Mouse (Mus musculus) E14TG2a.4 (cell line): ENCODE measurements at regions not wholly inside any gene's neighbourhood (a gene's known extent, or its start where the extent isn't known, plus 50 kb on each side); places are given as distances from the start of the nearest gene placed in this dataset.

Source experiments
- H3K27me3 ChIP-seq: 2 replicates; pipeline ENCODE4 v1.6.1; 2014; ENCODE audit warnings: low read length, control low read depth; ENCODE audit not compliant: insufficient read depth
- H3K36me3 ChIP-seq: 2 replicates; pipeline ENCODE4 v1.6.1; 2014; ENCODE audit warnings: low read length, control low read depth; ENCODE audit not compliant: insufficient read depth
- H3K4me1 ChIP-seq: replicated peaks from 2 replicates; pipeline ENCODE4 v1.6.1; 2014; ENCODE audit warnings: low read depth, low read length, control low read depth
- H3K4me3 ChIP-seq: replicated peaks from 2 replicates; pipeline ENCODE4 v1.5.1; 2014; ENCODE audit warnings: mild to moderate bottlenecking, low read length
- H3K9me3 ChIP-seq: 2 replicates; pipeline ENCODE4 v1.6.1; 2014; ENCODE audit warnings: low read length, control low read depth
- CTCF ChIP-seq: conservative IDR thresholded peaks from 2 replicates; pipeline ENCODE4 v1.5.1; 2014; ENCODE audit warnings: low read length
- NANOG ChIP-seq: IDR thresholded peaks from 2 replicates; pipeline ENCODE4 v1.6.1; 2014; ENCODE audit warnings: borderline replicate concordance, low read length, mixed read lengths
- POU5F1 ChIP-seq: IDR thresholded peaks from 2 replicates; pipeline ENCODE4 v1.6.1; 2014; ENCODE audit warnings: low read length, borderline replicate concordance

DNA sequence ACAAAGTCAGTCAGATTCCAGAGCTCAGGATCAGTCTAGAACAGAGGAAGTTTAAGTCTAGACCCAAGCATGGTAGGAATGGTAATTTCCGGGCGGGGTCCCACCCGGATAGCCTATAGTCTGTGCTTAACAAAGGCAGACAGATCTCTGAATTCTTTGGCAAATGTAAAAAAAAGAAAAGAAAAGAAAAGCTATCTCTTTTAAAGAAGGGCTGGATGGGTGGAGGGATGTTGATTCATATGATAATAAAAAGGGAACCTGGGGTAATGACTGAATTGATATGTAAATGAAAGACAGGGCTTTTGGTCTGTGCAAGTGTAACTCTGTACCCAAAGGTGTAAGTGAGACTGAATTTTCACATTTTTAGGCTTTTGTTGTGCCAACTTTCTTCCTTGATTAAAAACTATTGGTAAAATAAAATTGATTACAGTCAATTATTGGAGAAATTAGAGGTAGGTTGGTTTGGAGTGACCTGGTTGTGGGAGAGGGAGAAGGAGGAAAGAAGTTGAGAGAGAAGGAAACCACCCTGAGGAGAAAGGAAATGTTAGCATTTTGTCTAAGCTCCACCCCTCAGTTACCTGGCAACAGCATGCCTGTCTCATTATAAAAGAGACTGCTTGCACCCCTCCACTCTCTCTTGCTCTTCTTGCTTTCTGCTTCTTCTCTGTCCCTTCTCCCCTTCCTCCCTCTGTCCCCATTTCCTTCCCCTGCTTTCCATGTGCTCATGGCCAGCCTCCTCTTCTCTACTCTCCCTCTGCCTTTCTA lies 259.3 kb upstream of the Crbn start:
- Histone ChIP-seq H3K9me3 (peaks cover 54% of the 10 kb centered on the region), H3K4me1 (no peaks in the 10 kb centered on the region), H3K36me3 (no peaks in the 10 kb centered on the region), H3K27me3 (no peaks in the 10 kb centered on the region), H3K4me3 (no peak overlapping the region)
- TF ChIP-seq CTCF: no peak
- no peak for TF ChIP-seq NANOG
- TF ChIP-seq POU5F1: no peak

DNA sequence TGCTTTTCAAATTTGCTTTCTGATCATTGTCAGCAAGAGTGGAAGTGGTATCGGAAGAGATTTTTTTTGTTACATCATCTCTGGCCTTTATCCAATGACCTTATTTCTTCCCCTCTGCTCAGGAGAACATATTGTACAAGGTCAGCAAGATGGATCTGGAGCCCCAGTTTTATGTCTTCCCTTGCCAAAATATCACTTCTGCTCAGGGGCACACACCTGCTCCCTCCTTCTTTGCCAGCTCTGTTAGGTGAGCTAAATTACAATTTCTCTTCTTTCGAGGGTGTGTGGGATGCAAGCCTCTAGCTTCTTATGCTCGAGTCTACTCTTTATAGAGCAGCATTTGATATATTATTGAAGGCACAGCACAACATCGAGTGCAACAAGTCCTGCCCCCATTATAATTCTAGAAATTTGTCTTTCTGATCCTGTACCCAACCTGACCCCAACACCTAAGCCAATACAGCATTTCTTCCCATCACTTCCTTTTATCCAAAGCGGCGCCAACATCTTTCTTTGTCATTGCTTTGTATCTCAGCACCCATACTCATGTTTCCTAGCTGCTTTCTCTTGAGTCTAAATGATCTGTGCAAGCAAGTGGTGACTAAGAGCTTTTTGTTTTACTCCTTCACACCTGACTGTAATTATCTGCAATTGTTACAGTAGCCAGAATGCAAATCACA lies 263.1 kb upstream of the Crbn start:
- TF ChIP-seq CTCF (no peak), POU5F1 (no peak), NANOG (no peak)
- H3K36me3 ChIP-seq: no peaks in the 10 kb centered on the region
- no peak overlapping the region for H3K4me3 ChIP-seq

DNA sequence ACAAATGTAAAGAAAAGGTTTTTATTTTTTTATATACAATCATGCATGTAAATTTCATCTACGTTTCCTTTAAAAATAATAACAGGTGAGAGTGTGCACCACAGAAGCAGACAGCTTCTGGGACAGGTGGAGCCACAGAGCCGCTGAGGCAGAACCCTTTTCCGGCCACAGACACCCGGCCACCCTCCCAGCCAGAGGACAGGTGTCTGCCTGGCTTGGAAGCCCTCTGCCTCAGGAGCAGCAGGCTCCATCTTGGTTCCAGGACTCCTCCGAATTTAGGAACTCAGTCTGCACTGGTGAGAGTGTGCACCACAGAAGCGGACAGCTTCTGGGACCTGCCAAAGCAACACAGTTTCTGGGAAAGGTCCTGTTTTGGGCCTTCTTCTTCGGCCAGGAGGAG lies 270.6 kb upstream of the Crbn start:
- Histone ChIP-seq H3K9me3 (no peaks in the 10 kb centered on the region), H3K36me3 (no peaks in the 10 kb centered on the region), H3K4me3 (no peak overlapping the region), H3K27me3 (no peaks in the 10 kb centered on the region), H3K4me1 (no peaks in the 10 kb centered on the region)
- TF ChIP-seq CTCF: no peak
- no peak for TF ChIP-seq POU5F1
- TF ChIP-seq NANOG: no peak

More for the DNA sequence above, 263.1 kb upstream of the Crbn start:
- Histone ChIP-seq H3K9me3 (peaks cover 38% of the 10 kb centered on the region), H3K27me3 (no peaks in the 10 kb centered on the region), H3K4me1 (no peaks in the 10 kb centered on the region)

DNA sequence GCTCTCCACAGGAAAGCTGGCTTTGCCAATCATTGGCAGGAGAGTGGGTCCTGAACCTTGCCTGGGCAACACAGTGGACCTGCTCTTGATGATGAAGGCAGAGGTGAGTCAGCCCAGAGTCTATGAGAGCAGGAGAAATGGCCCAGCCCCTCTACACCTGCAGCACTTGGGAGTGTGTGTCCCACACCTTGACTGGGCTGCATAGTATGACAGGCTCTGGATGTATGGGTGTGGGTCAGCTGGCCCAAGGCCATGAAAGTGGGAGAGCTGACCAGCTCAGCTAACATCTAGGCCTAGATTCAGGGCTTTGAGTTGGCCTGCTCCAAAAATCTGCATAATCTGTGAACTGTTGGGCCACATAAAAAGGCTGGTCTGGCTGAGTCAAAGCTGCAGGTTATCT lies 292.7 kb upstream of the Crbn start:
- Histone ChIP-seq H3K27me3 (no peaks in the 10 kb centered on the region), H3K4me1 (no peaks in the 10 kb centered on the region), H3K9me3 (no peaks in the 10 kb centered on the region), H3K36me3 (no peaks in the 10 kb centered on the region), H3K4me3 (no peak overlapping the region)
- TF ChIP-seq POU5F1: no peak
- TF ChIP-seq CTCF: no peak
- TF ChIP-seq NANOG: no peak

DNA sequence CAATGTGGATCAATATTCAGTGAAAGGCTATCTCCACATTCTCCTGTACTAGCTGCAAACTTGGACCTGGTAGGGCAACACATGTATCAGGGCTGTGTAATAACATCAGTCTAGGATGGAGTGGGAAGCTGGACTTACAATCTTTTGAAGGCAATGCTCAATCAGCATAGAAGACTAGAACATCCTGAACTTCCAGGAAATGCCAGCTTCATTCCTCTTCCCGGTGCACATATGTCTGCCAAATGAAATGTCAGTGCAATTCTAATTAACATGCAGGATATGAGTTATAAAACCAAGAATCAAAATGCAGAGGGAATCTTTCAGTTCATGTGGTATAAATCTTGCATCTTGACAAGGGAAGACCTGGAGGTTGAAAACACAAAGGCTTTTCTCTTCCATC lies 328.8 kb upstream of the Crbn start:
- Histone ChIP-seq H3K27me3 (no peaks in the 10 kb centered on the region), H3K4me1 (no peaks in the 10 kb centered on the region), H3K9me3 (no peaks in the 10 kb centered on the region), H3K4me3 (no peak overlapping the region), H3K36me3 (no peaks in the 10 kb centered on the region)
- TF ChIP-seq NANOG: no peak
- no peak for TF ChIP-seq CTCF
- no peak for TF ChIP-seq POU5F1

DNA sequence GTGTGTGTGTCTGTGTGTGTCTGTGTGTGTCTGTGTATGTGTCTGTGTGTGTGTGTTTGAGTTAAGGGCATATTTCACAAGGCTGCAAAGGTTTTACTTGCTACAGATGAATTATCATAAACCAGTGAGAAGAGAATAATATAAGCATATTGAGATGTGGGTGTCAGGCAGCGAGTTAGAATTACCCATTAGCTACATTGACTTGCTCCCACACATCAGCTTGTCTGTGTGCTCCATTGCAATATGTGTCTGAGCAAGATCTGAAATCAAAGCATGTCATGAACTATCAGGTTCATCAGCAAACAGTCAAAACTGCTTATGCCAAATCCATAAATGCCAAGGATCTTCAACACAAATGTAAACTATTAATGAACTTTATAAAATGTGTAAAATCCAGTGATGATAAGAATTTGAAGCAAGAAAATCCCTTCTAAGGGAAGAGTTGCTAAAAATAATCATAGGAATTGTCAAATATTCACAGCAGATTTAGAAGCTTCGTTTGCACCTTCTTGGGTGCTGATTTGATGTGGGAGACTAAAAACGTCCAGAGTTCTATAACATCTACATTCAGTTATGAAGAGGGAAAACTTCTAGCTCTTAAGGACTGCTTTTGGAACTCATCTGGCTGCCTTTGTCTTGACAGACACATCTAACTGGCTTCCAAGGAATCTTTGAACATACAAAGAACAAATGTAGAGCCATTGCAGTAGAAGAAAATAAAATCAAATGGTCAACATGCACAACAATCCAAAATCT lies 361.7 kb upstream of the Lrrn1 start:
- Histone ChIP-seq H3K27me3 (no peaks in the 10 kb centered on the region), H3K4me1 (no peaks in the 10 kb centered on the region), H3K36me3 (no peaks in the 10 kb centered on the region), H3K9me3 (no peaks in the 10 kb centered on the region), H3K4me3 (no peak overlapping the region)
- TF ChIP-seq CTCF (no peak), NANOG (no peak), POU5F1 (no peak)

DNA sequence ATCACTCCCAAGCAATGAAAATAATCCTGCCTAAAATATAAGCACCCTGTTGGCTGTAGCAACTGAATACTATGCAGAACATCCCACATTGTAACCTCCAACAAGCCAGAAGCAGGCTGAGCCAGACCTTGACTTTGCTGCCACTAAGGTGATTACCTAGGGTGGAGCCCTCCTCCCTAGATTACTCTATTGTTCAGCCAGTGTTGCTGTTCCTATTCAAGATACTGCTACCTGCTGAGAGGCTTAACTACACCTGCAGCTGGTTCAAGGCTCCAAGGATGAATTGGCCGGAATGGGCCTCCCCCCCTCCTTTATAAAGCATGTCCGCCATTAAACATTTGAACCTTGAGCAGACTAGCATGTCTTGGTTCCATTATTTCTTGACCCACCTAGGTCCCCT lies 311.3 kb upstream of the Lrrn1 start:
- Histone ChIP-seq H3K9me3 (peaks cover 45% of the 10 kb centered on the region), H3K27me3 (no peaks in the 10 kb centered on the region), H3K4me3 (no peak overlapping the region), H3K4me1 (peaks cover 2% of the 10 kb centered on the region; the same call in 1 of the 2 replicates), H3K36me3 (peaks cover 13% of the 10 kb centered on the region; the same call in 1 of the 2 replicates)
- no peak for TF ChIP-seq CTCF
- peak; percentile 87; the same call in 1 of the 2 replicates for TF ChIP-seq NANOG
- no peak for TF ChIP-seq POU5F1

DNA sequence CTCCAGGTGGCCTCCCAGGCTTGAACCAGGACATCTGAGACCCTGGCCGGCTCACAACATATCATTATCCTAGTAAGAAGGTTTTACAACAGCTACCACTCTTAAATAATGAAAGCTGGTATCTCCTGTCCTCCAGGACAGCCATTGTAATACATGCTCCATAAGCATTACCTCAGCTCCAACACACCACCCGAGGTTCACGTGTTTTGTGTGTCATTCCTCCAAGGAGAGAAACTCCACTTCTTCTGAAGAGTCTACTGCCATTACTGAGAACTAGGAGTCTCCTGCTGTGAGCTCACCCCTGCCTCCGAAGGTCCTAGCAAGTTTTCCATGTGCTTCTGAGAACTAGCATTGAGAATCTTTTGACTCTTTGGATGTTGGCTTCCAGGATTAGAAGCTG lies 310.8 kb upstream of the Lrrn1 start:
- Histone ChIP-seq H3K36me3 (peaks cover 13% of the 10 kb centered on the region; the same call in 1 of the 2 replicates), H3K27me3 (no peaks in the 10 kb centered on the region), H3K4me3 (no peak overlapping the region), H3K9me3 (peaks cover 45% of the 10 kb centered on the region), H3K4me1 (peaks cover 2% of the 10 kb centered on the region; the same call in 1 of the 2 replicates)
- TF ChIP-seq POU5F1: no peak
- no peak for TF ChIP-seq CTCF
- TF ChIP-seq NANOG: no peak
